Mouse (Mus musculus): ENCODE data around the gene C130050O18Rik. TPM values are rescaled to one million over a fixed set of nuclear protein-coding genes. Genes with fewer than 3 reads are reported as not detected.

C130050O18Rik gene
- total and polyA plus RNA-seq, 3 experiments, result 0.12 to 0.21 TPM; not detected in 1

DNA sequence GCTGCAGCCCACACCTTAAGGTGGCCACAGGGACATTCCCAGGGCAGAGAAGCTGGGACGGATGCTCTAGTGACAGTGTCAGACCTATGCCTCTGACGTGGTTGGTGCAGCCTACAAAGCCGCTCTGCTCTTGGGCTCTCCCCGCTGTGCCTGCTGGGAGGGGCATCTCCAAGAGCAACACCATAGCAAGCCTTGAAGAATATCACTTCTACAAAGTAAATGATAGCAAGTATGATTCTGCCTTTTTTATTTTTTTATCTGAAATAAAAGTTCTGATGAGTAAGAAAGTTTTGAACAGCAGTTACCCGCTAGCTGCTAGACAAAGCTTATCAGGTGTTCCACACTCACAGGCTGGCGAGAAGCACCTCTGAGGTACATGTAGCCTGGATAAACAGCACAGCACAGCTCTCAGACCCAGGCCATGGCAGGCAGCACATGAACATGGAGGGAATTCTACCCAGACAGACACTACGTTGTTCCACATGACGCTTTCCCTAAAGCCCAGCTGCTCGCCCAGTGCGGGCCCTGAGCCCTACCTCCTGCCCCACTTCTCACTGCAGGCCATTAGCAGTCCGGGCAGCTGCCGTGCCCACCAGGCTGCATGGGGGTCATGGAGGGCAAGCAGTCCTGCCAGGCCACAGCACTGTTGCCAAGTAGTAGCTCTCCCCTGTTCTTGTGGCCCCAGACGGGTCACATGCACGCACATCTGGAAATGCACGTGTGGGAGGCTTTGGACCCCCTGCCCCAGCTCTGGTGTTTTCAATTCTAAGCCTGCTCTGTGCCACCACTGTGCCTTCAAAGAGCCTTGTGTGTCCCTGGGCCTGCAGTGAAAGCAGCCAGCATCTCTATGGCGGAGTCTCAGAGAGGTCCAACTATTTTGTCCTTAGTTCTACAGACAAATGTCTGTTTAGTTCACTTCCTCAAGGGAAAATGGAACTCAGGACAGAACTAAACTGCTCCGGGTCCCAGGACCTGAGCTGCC, 16.1 kb upstream of the C130050O18Rik start:
- no peaks in the 10 kb centered on the region for H3K27me3 ChIP-seq (ENCODE audit: control insufficient read depth in 1 of 2, insufficient read depth in 2 of 2, low read length in 2 of 2)
- DNase-seq (ENCODE audit: low read depth, low spot score), result peak; percentile 87
- H3K4me1 ChIP-seq (ENCODE audit: control insufficient read depth in 1 of 2, insufficient read depth in 2 of 2, low read length in 2 of 2), result peaks cover 20 to 38% of the 10 kb centered on the region in 2 experiments
- no peaks in the 10 kb centered on the region for H3K9me3 ChIP-seq (replicated peaks; ENCODE audit: insufficient read depth, low read length)
- peaks cover 0 to 27% of the 10 kb centered on the region in 2 experiments; a peak in 2 of 4 replicates for H3K36me3 ChIP-seq (ENCODE audit: control insufficient read depth in 1 of 2, insufficient read depth in 2 of 2, low read length in 2 of 2)
- peak overlapping the region; percentile 51 for H3K9ac ChIP-seq (ENCODE audit: control insufficient read depth, low read depth, low read length, poor library complexity, severe bottlenecking)
- H3K27ac ChIP-seq (ENCODE audit: control insufficient read depth, low read depth, low read length), result peak overlapping the region; percentile 91
- H3K4me3 ChIP-seq (ENCODE audit: control insufficient read depth in 1 of 2, insufficient read depth in 1 of 2, low read depth in 2 of 2, low read length in 2 of 2), result 0 out of 4 replicates have a peak overlapping the region, but pooled peaks of 1 of the 2 experiments have one; percentile 9
- peaks cover 5% of the 10 kb centered on the region for H3K79me2 ChIP-seq (ENCODE audit: control insufficient read depth, insufficient read depth, low read length, poor library complexity)
- TF ChIP-seq TBP (IDR thresholded peaks at IDR 0.05; ENCODE audit: low read depth, low read length) (no peak), SMC3 (IDR thresholded peaks at IDR 0.05; ENCODE audit: low read depth, low read length) (no peak), GABPA (IDR thresholded peaks at IDR 0.05; ENCODE audit: low read depth, low read length) (no peak), USF1 (IDR thresholded peaks at IDR 0.05; ENCODE audit: low read depth, low read length) (no peak), CHD1 (IDR thresholded peaks at IDR 0.05; ENCODE audit: low read depth, low read length) (no peak), ZMIZ1 (IDR thresholded peaks at IDR 0.05; ENCODE audit: low read depth, low read length) (peak; percentile 11; the same call in 1 of the 2 replicates), UBTF (IDR thresholded peaks at IDR 0.05; ENCODE audit: borderline replicate concordance, insufficient read depth, low read depth, low read length) (no peak), KAT2A (conservative IDR thresholded peaks at IDR 0.05; ENCODE audit: low read depth, low read length) (no peak; the same call in 1 of the 2 replicates), ZC3H11A (IDR thresholded peaks at IDR 0.05; ENCODE audit: low read depth, low read length) (no peak), EP300 (IDR thresholded peaks at IDR 0.05; ENCODE audit: low read depth in 1 of 2, low read length in 2 of 2) (peak; percentile 95 to 96), SIN3A (IDR thresholded peaks at IDR 0.05; ENCODE audit: low read length) (peak; percentile 89), MEF2A (IDR thresholded peaks at IDR 0.05; ENCODE audit: extremely low read depth, insufficient replicate concordance, low read depth, low read length, poor library complexity, severe bottlenecking) (no peak), GATA1 (IDR thresholded peaks at IDR 0.05; ENCODE audit: low read depth, low read length) (peak; percentile 95), BHLHE40 (IDR thresholded peaks at IDR 0.05; ENCODE audit: borderline replicate concordance, low read depth, low read length) (peak; percentile 66; the same call in 1 of the 2 replicates), RAD21 (IDR thresholded peaks at IDR 0.05; ENCODE audit: low read depth, low read length) (no peak), JUND (IDR thresholded peaks at IDR 0.05; ENCODE audit: low read depth, low read length) (0 out of 2 replicates have a peak, but pooled peaks have one; percentile 32), RCOR1 (IDR thresholded peaks at IDR 0.05; ENCODE audit: low read depth, low read length) (peak; percentile 61), NELFE (IDR thresholded peaks at IDR 0.05; ENCODE audit: low read depth, low read length) (no peak), POLR2AphosphoS2 (IDR thresholded peaks at IDR 0.05; ENCODE audit: low read length) (no peak; the same call in 1 of the 2 replicates), POLR2A (IDR thresholded peaks at IDR 0.05; ENCODE audit: control insufficient read depth in 1 of 2, insufficient read depth in 1 of 2, low read depth in 1 of 2, low read length in 2 of 2, poor library complexity in 1 of 2) (no peak), TAL1 (IDR thresholded peaks at IDR 0.05; ENCODE audit: low read length) (peak; percentile 91), USF2 (IDR thresholded peaks at IDR 0.05; ENCODE audit: borderline replicate concordance in 1 of 2, insufficient read depth in 1 of 2, low read depth in 1 of 2, low read length in 2 of 2) (no peak), MAZ (IDR thresholded peaks at IDR 0.05; ENCODE audit: low read depth, low read length) (peak; percentile 48; the same call in 1 of the 2 replicates), POLR2AphosphoS5 (IDR thresholded peaks at IDR 0.05; ENCODE audit: borderline replicate concordance, low read depth, low read length) (no peak; the same call in 1 of the 2 replicates), CTCF (IDR thresholded peaks at IDR 0.05 in 2 of 3, conservative IDR thresholded peaks at IDR 0.05 in 1 of 3; ENCODE audit: control insufficient read depth in 1 of 3, insufficient read depth in 1 of 3, low read depth in 2 of 3, low read length in 3 of 3, poor library complexity in 1 of 3, severe bottlenecking in 1 of 3) (no peak), MYB (IDR thresholded peaks at IDR 0.05; ENCODE audit: low read depth, low read length) (peak; percentile 53; the same call in 1 of the 2 replicates), MAFK (IDR thresholded peaks at IDR 0.05; ENCODE audit: borderline replicate concordance, low read depth, low read length) (0 out of 2 replicates have a peak, but pooled peaks have one; percentile 37), MXI1 (IDR thresholded peaks at IDR 0.05; ENCODE audit: low read depth, low read length) (peak; percentile 30; the same call in 1 of the 2 replicates), ZNF384 (IDR thresholded peaks at IDR 0.05; ENCODE audit: low read depth, low read length) (peak; percentile 89), HCFC1 (IDR thresholded peaks at IDR 0.05; ENCODE audit: low read depth, low read length) (peak; percentile 34; the same call in 1 of the 2 replicates), ETS1 (IDR thresholded peaks at IDR 0.05; ENCODE audit: low read depth, low read length) (peak; percentile 96), ELF1 (IDR thresholded peaks at IDR 0.05; ENCODE audit: low read depth, low read length) (no peak), MYC (IDR thresholded peaks at IDR 0.05; ENCODE audit: low read depth, low read length) (peak; percentile 40; the same call in 1 of the 2 replicates), CHD2 (IDR thresholded peaks at IDR 0.05; ENCODE audit: low read length) (no peak)
